8 mouse cellular contexts compared by ENCODE assay signal in genomic region chr6:54021123-54021789, GRCm38 (mm10). TPM values are rescaled to one million over a fixed set of nuclear protein-coding genes. Genes with fewer than 3 reads are reported as not detected.
DNase-seq lines count a peak whose midpoint lies in the region; ATAC-seq and TF ChIP-seq lines count a peak whose summit lies in the region.

No protein-coding gene starts in this region.

- no peak overlapping the region for H3K9ac ChIP-seq in intestine, postnatal 0 days (ENCODE audit: low read depth, low read length)
- no peak overlapping the region for H3K9ac ChIP-seq in lung, postnatal 0 days (replicated peaks; ENCODE audit: low read depth)

- TF ChIP-seq EP300 in lung, postnatal 0 days (IDR thresholded peaks at IDR 0.05) = peak; percentile 76

- H3K27me3 ChIP-seq in intestine, postnatal 0 days (replicated peaks; ENCODE audit: control insufficient read depth, insufficient read depth, low read length) = no peaks in the 10 kb centered on the region
- no peaks in the 10 kb centered on the region for H3K27me3 ChIP-seq in lung, postnatal 0 days (replicated peaks; ENCODE audit: insufficient read depth, low read length)
- H3K27me3 ChIP-seq in embryonic facial prominence, embryonic 10.5 days (replicated peaks; ENCODE audit: low read depth, poor library complexity, severe bottlenecking) = 0 out of 2 replicates have a peak, but pooled peaks cover 4% of the 10 kb centered on the region

- intact Hi-C loops in left cerebral cortex, postnatal 36 days (cut with DNase I) = no loop called here

- peak; percentile 77 for ATAC-seq in intestine, postnatal 0 days
- ATAC-seq in lung, postnatal 0 days = peak; percentile 79
- ATAC-seq in erythroid progenitor cell, adult 5-6 weeks (replicated peaks; ENCODE audit: low FRiP score, poor library complexity, severe bottlenecking) = no peak

- 0 out of 2 replicates have a peak overlapping the region, but pooled peaks have one; percentile 34 for H3K27ac ChIP-seq in brown adipose tissue, adult 24 weeks (replicated peaks; ENCODE audit: low read depth, low read length)
- H3K27ac ChIP-seq in intestine, postnatal 0 days (ENCODE audit: low read depth, low read length) = peak overlapping the region; percentile 66
- H3K27ac ChIP-seq in lung, postnatal 0 days (ENCODE audit: low read length) = no peak overlapping the region
- no peak overlapping the region for H3K27ac ChIP-seq in embryonic facial prominence, embryonic 10.5 days (replicated peaks)

- 0 out of 2 replicates have a peak, but pooled peaks cover 5% of the 10 kb centered on the region for H3K4me1 ChIP-seq in brown adipose tissue, adult 24 weeks (ENCODE audit: control insufficient read depth, insufficient read depth, insufficient read length, low read length)
- H3K4me1 ChIP-seq in intestine, postnatal 0 days (replicated peaks; ENCODE audit: control insufficient read depth, insufficient read depth, low read length) = no peaks in the 10 kb centered on the region
- peaks cover 6% of the 10 kb centered on the region; the same call in 1 of the 2 replicates for H3K4me1 ChIP-seq in lung, postnatal 0 days (ENCODE audit: insufficient read depth, low read depth, low read length)
- H3K4me1 ChIP-seq in embryonic facial prominence, embryonic 10.5 days = peaks cover 8% of the 10 kb centered on the region

- H3K4me2 ChIP-seq in intestine, postnatal 0 days (replicated peaks; ENCODE audit: low read depth) = peak overlapping the region; percentile 60
- H3K4me2 ChIP-seq in lung, postnatal 0 days (replicated peaks; ENCODE audit: low read depth, low read length) = no peak overlapping the region

- no peaks in the 10 kb centered on the region for H3K9me3 ChIP-seq in intestine, postnatal 0 days (ENCODE audit: control insufficient read depth)
- no peaks in the 10 kb centered on the region for H3K9me3 ChIP-seq in lung, postnatal 0 days (ENCODE audit: low read length)
- H3K9me3 ChIP-seq in embryonic facial prominence, embryonic 10.5 days = no peaks in the 10 kb centered on the region

- 21% methylated on average over 15 of the region's 15 CpGs for WGBS in intestine, postnatal 0 days
- WGBS in lung, postnatal 0 days = 43% methylated on average over 15 of the region's 15 CpGs
- WGBS in embryonic facial prominence, embryonic 10.5 days = 62% methylated on average over 15 of the region's 15 CpGs

- no peak overlapping the region for H3K4me3 ChIP-seq in brown adipose tissue, adult 24 weeks (ENCODE audit: insufficient read depth, low read depth, low read length)
- H3K4me3 ChIP-seq in intestine, postnatal 0 days (ENCODE audit: low read depth, low read length) = 0 out of 2 replicates have a peak overlapping the region, but pooled peaks have one; percentile 9
- H3K4me3 ChIP-seq in lung, postnatal 0 days (ENCODE audit: low read depth, low read length) = no peak overlapping the region
- no peak overlapping the region for H3K4me3 ChIP-seq in embryonic facial prominence, embryonic 10.5 days

- no peaks in the 10 kb centered on the region for H3K36me3 ChIP-seq in intestine, postnatal 0 days (ENCODE audit: control insufficient read depth, insufficient read depth)
- H3K36me3 ChIP-seq in lung, postnatal 0 days (ENCODE audit: insufficient read depth, low read length) = no peaks in the 10 kb centered on the region
- no peaks in the 10 kb centered on the region for H3K36me3 ChIP-seq in embryonic facial prominence, embryonic 10.5 days (replicated peaks)

- DNase-seq in CD4-positive helper T cell, adult 2 months (ENCODE audit: low read depth, low spot score) = peak; percentile 21
- DNase-seq in lung, postnatal 0 days (ENCODE audit: low spot score) = peak; percentile 66
- no peak for DNase-seq in left cerebral cortex, postnatal 36 days (ENCODE audit: low spot score in 2 of 2)
- DNase-seq in embryonic facial prominence, embryonic 10.5 days (ENCODE audit: low spot score) = no peak
- DNase-seq in cerebellum, adult 18-20 months = no peak

- no peak for TF ChIP-seq CTCF in intestine, postnatal 0 days (IDR thresholded peaks at IDR 0.05; ENCODE audit: low read depth)
- TF ChIP-seq CTCF in lung, postnatal 0 days (IDR thresholded peaks at IDR 0.05) = no peak

RNA-seq across cellular contexts. Expression of gene Chn2, which starts 18.1 kb away (rescaled TPM):
- 1.2 and 2.5 TPM in 2 replicates for polyA plus RNA-seq in brown adipose tissue, adult 24 weeks (2012; ENCODE audit: insufficient read depth, insufficient read length, missing spikeins)
- 19.6 and 24.3 TPM in 2 replicates for polyA plus RNA-seq in intestine, postnatal 0 days (2015; fragmentation: Nextera tagmentation; extraction: Ambion mirVana)
- polyA plus RNA-seq in lung, postnatal 0 days (2015; fragmentation: Nextera tagmentation; extraction: Ambion mirVana) = 6.8 and 7.0 TPM in 2 replicates
- 10 to 100 TPM; 42.5 to 44.8 TPM for total RNA-seq in left cerebral cortex, postnatal 36 days (2021)
- 6.7 and 7.9 TPM in 2 replicates for total RNA-seq in erythroid progenitor cell, adult 5-6 weeks (2015; ENCODE audit: low replicate concordance)
- 3.9 and 4.8 TPM in 2 replicates for total RNA-seq in erythroid progenitor cell, adult 5-6 weeks (2017; ENCODE audit: low replicate concordance)
- 10.7 and 11.3 TPM in 2 replicates for polyA plus RNA-seq in embryonic facial prominence, embryonic 10.5 days (2016; fragmentation: Nextera tagmentation; extraction: Ambion mirVana)

RNA-seq across cellular contexts. Expression of gene Cpvl, which starts 42.8 kb away (rescaled TPM):
- polyA plus RNA-seq in brown adipose tissue, adult 24 weeks (2012; ENCODE audit: insufficient read depth, insufficient read length, missing spikeins) = not detected in 2 replicates
- 0.77 and 0.82 TPM in 2 replicates for polyA plus RNA-seq in intestine, postnatal 0 days (2015; fragmentation: Nextera tagmentation; extraction: Ambion mirVana)
- polyA plus RNA-seq in lung, postnatal 0 days (2015; fragmentation: Nextera tagmentation; extraction: Ambion mirVana) = 0.18 TPM in 2 replicates
- not detected for total RNA-seq in left cerebral cortex, postnatal 36 days (2021)
- total RNA-seq in erythroid progenitor cell, adult 5-6 weeks (2015; ENCODE audit: low replicate concordance) = not detected in 2 replicates
- total RNA-seq in erythroid progenitor cell, adult 5-6 weeks (2017; ENCODE audit: low replicate concordance) = not detected in 2 replicates
- polyA plus RNA-seq in embryonic facial prominence, embryonic 10.5 days (2016; fragmentation: Nextera tagmentation; extraction: Ambion mirVana) = 0.10 and 0.22 TPM in 2 replicates

Comparison
In these comparisons a context has a peak if more than half of its experiments do, and no peak if none do; other contexts are left out.
1. DNase-seq: peak in CD4-positive helper T cell, adult 2 months (single experiment) and lung, postnatal 0 days (single experiment); none in left cerebral cortex, postnatal 36 days (0 of 2), embryonic facial prominence, embryonic 10.5 days (single experiment) and cerebellum, adult 18-20 months (0 of 2).
2. H3K27ac ChIP-seq: peak in brown adipose tissue, adult 24 weeks (single experiment) and intestine, postnatal 0 days (single experiment); none in lung, postnatal 0 days (single experiment) and embryonic facial prominence, embryonic 10.5 days (single experiment).